Mouse (Mus musculus) liver, embryonic 14.5 days (tissue): ENCODE measurements at regions not wholly inside any gene's neighbourhood (a gene's known extent, or its start where the extent isn't known, plus 50 kb on each side); places are given as distances from the start of the nearest gene placed in this dataset.

ENCODE experiments used
- CTCF ChIP-seq: IDR thresholded peaks from 2 replicates; pipeline ENCODE4 v1.5.1; 2016; ENCODE audit warnings: antibody characterized with exemption, low read depth, control low read depth
- EP300 ChIP-seq: IDR thresholded peaks from 2 replicates; pipeline ENCODE4 v1.6.1; 2016; ENCODE audit warnings: antibody characterized with exemption, low read depth

- TF ChIP-seq CTCF (no peak), EP300 (no peak)
These were observed 168.6 kb upstream of the Dmrta1 start for GRCm38 (mm10) chr4:89510593-89510992.
